Mouse (Mus musculus) midbrain, embryonic 15.5 days (tissue): Measurements from ENCODE around the gene Dcbld2. TPM values are rescaled to one million over a fixed set of nuclear protein-coding genes. Genes with fewer than 3 reads are reported as not detected.

Source experiments
- ATAC-seq: fragments of 200-750 bp; cut with Nextera tagmentation; replicated peaks from 2 replicates; pipeline ENCODE4 v1.8.0; 2017; ENCODE audit warnings: moderate TSS enrichment
- H3K27ac ChIP-seq: fragments of 300-500 bp; sonication (generic); 2 replicates; pipeline ENCODE4 v1.5.1; 2015; ENCODE audit warnings: mild to moderate bottlenecking, inconsistent platforms
- H3K27me3 ChIP-seq: fragments of 300-500 bp; sonication (generic); replicated peaks from 2 replicates; pipeline ENCODE4 v1.6.1; 2015; ENCODE audit warnings: inconsistent platforms
- H3K36me3 ChIP-seq: fragments of 300-500 bp; sonication (generic); replicated peaks from 2 replicates; pipeline ENCODE4 v1.6.1; 2015; ENCODE audit warnings: inconsistent platforms
- H3K4me1 ChIP-seq: fragments of 300-500 bp; sonication (generic); 2 replicates; pipeline ENCODE4 v1.6.1; 2015; ENCODE audit warnings: inconsistent platforms
- H3K4me2 ChIP-seq: fragments of 300-500 bp; sonication (generic); 2 replicates; pipeline ENCODE4 v1.6.1; 2015; ENCODE audit warnings: inconsistent platforms, mild to moderate bottlenecking, moderate library complexity
- H3K4me3 ChIP-seq: fragments of 300-500 bp; sonication (generic); 2 replicates; pipeline ENCODE4 v1.5.1; 2015; ENCODE audit warnings: mild to moderate bottlenecking, inconsistent platforms
- H3K9ac ChIP-seq: fragments of 300-500 bp; sonication (generic); 2 replicates; pipeline ENCODE4 v1.6.1; 2015; ENCODE audit warnings: mild to moderate bottlenecking, inconsistent platforms
- H3K9me3 ChIP-seq: fragments of 300-500 bp; sonication (generic); 2 replicates; pipeline ENCODE4 v1.6.1; 2016; ENCODE audit warnings: inconsistent platforms
- WGBS: fragments of 180-500 bp; shearing (Covaris S2); methylation state at CpG from one replicate; pipeline ENCODE4 v1.1.7; 2015; ENCODE audit warnings: mixed read lengths; 5-methylcytosine and 5-hydroxymethylcytosine counted together
- polyA plus RNA-seq: library from polyadenylated mRNA; unstranded; fragments of >200 nt; fragmentation: Nextera tagmentation; extraction: Ambion mirVana; gene quantifications from 2 replicates; pipeline ENCODE4 v1.2.1, GENCODE M21; 2015

Gene Dcbld2
- polyA plus RNA-seq, 1 experiment from 2014 or later: 8.3 TPM

DNA sequence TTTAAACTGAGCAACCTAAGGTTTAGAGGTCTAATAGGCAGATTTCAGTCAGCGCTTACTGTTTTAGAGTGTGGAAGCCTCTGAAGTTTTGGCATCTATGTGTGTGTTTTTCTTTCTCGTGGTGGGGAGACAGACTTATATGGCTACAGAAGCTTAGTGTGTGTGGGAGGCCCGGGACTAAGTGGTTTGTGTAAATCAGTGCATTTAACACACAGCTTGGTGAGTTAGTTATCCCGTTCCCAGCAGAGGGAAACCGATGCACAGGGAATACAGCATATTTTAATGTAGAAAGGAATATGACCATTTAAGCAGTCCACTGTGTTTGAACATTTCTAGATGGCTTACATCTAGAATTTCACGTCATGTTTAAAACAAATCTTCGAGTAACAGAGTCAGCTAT lies 1.6 kb downstream of the Dcbld2 start:
- peaks cover 8% of the 10 kb centered on the region for H3K4me1 ChIP-seq
- H3K36me3 ChIP-seq: no peaks in the 10 kb centered on the region
- H3K9ac ChIP-seq: peak overlapping the region; percentile 83; the same call in 1 of the 2 replicates
- 38% methylated on average over 7 of the region's 7 CpGs for WGBS
- H3K27ac ChIP-seq: no peak overlapping the region
- ATAC-seq: no peak
- H3K4me3 ChIP-seq: peak overlapping the region; percentile 67
- peak overlapping the region; percentile 72 for H3K4me2 ChIP-seq
- H3K27me3 ChIP-seq: 0 out of 2 replicates have a peak, but pooled peaks cover 4% of the 10 kb centered on the region
- H3K9me3 ChIP-seq: no peaks in the 10 kb centered on the region

DNA sequence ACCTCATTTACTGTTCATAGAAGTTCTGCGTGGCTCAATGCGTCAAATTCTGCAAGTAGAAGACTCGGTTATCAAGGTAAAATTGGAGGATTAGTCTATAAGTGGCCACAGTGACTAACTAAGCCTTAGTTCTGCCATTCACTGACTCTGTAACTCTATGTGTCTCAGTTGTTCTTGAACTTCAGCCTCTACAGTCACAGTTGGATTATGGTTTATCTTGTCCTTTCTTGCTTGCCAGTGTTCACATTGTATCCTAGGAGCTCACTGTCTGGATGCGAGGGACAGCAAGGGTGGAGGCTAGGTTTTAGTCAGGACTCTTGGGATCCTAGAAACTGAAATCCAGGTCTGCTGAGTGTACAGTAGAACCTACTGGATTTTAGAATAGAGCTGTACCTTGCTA lies 6.6 kb downstream of the Dcbld2 start:
- ATAC-seq: no peak
- WGBS: 92% methylated on average over 4 of the region's 4 CpGs
- no peaks in the 10 kb centered on the region for H3K36me3 ChIP-seq
- no peaks in the 10 kb centered on the region for H3K27me3 ChIP-seq
- H3K9me3 ChIP-seq: no peaks in the 10 kb centered on the region
- H3K4me2 ChIP-seq: no peak overlapping the region
- H3K9ac ChIP-seq: no peak overlapping the region
- no peak overlapping the region for H3K27ac ChIP-seq
- H3K4me1 ChIP-seq: peaks cover 2% of the 10 kb centered on the region
- no peak overlapping the region for H3K4me3 ChIP-seq

DNA sequence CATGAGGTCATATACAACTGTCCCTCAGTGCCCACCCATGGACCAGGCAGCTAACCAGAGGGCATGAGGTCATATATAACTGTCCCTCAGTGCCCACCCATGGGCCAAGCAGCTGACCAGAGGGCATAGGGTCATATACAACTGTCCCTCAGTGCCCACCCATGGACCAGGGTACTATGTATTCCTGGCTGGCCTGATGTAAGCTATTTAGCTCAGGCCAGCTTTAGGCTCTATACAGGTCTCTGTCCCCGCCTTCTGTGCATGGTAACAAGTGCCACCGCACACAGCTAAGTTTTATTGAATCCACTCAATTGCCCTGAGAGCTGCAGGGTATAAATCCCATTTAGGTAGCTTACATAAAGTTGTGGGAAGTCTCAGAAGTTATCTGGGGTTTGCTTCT lies 7.3 kb downstream of the Dcbld2 start:
- 0 out of 2 replicates have a peak, but pooled peaks have one; percentile 28 for ATAC-seq
- Histone ChIP-seq H3K4me3 (no peak overlapping the region), H3K9ac (no peak overlapping the region), H3K36me3 (no peaks in the 10 kb centered on the region), H3K27ac (no peak overlapping the region), H3K4me2 (no peak overlapping the region), H3K9me3 (no peaks in the 10 kb centered on the region), H3K27me3 (no peaks in the 10 kb centered on the region), H3K4me1 (no peaks in the 10 kb centered on the region)
- WGBS: 89% methylated on average over 2 of the region's 2 CpGs

DNA sequence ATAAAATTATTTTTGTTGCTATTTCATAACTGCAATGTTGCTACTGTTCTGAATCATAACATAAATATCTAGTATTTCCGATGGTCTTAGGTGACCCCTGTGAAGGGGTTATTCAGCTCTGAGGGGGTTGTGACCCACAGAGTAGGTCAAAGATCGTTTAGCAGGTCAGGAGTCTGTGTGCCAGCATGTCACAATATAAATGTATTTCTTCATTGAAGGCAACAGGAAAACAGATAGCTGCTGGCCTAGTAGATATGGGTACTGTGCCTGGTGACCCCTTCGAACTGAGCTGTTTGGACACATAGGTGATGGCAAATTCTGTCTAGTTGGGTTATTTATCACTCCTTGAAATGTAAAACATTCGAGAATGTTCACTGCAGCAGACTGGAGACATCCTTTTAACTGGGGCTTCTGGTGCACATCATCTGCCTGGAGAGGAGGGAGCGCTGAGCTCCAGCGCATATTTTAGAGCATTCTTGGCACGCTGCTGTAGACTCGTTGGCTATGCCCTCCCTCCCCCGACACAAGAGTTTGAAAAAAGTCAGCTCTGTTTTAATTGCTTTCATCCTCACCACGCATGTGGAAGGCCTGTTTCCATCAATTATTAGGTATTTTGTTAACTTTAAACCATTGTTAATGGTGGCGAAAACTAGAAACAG lies 13.6 kb downstream of the Dcbld2 start:
- H3K9ac ChIP-seq: no peak overlapping the region
- H3K36me3 ChIP-seq: no peaks in the 10 kb centered on the region
- no peak overlapping the region for H3K4me2 ChIP-seq
- 53% methylated on average over 11 of the region's 11 CpGs for WGBS
- H3K27me3 ChIP-seq: no peaks in the 10 kb centered on the region
- H3K9me3 ChIP-seq: no peaks in the 10 kb centered on the region
- ATAC-seq: no peak
- H3K4me3 ChIP-seq: no peak overlapping the region
- no peaks in the 10 kb centered on the region for H3K4me1 ChIP-seq
- no peak overlapping the region for H3K27ac ChIP-seq

DNA sequence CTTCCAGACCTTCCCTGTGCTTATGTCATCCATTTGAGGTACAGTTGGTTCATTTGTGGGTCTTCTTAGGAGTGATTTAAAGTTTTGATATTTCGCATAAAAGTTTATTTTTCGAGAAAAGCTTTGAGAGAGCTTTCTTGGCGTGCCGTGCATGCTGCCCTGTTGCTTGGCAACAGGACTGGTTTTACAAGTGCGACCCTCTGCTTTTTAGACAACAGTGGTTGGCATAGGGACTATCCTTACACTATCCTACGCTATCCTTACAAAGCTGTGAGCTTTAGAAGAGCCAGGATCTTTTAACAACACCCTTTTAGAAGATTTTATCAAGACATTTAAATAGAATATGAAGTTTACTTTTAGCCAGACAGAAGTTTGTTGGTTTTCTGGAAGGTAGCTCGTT lies 22.0 kb downstream of the Dcbld2 start:
- no peak overlapping the region for H3K4me3 ChIP-seq
- WGBS: 70% methylated on average over 7 of the region's 7 CpGs
- no peaks in the 10 kb centered on the region for H3K9me3 ChIP-seq
- H3K36me3 ChIP-seq: no peaks in the 10 kb centered on the region
- H3K9ac ChIP-seq: no peak overlapping the region
- H3K4me2 ChIP-seq: no peak overlapping the region
- no peak for ATAC-seq
- no peaks in the 10 kb centered on the region for H3K27me3 ChIP-seq
- no peak overlapping the region for H3K27ac ChIP-seq
- no peaks in the 10 kb centered on the region for H3K4me1 ChIP-seq

DNA sequence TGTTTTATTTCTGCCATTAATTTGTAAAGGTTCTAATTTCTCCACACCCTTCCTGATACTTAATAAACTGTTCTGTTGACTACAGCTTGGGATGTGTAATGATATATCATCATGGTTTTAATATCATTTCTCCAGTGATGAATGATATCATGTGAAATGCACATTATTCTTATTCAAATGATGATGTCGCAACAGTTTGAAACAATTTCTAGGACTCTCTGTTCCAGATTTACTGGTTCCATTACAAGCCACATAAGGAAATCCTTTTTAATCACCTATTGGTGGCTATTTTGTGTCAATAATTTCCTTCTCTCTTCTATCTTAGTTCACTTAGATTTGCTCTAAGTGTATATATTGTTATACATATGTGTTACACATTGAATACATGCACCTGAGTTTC lies 24.1 kb downstream of the Dcbld2 start:
- no peak for ATAC-seq
- WGBS: 100% methylated on average over 1 of the region's 1 CpGs
- no peaks in the 10 kb centered on the region for H3K9me3 ChIP-seq

DNA sequence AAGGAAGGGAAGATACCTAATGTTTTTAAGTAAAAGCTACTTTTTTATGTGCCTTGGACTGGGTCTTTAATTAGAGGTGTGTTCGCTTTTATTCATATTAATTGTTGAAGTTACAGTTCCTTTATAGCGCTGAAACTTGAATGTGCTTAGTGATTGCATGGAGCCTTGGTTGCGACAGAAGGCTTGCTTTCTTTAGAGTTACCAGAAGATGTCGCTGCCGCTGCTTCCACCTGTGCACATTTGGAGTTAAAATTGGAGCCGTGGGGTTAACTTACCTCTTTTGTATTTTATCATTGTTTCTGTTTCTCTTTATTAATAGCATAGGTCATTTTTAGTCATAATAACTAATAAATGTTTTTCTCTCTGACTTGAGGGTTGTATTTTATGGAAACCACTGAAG lies 36.5 kb downstream of the Dcbld2 start:
- Histone ChIP-seq H3K9me3 (no peaks in the 10 kb centered on the region), H3K27me3 (no peaks in the 10 kb centered on the region), H3K27ac (no peak overlapping the region), H3K4me1 (no peaks in the 10 kb centered on the region), H3K4me3 (no peak overlapping the region), H3K4me2 (no peak overlapping the region), H3K36me3 (no peaks in the 10 kb centered on the region), H3K9ac (no peak overlapping the region)
- 73% methylated on average over 6 of the region's 6 CpGs for WGBS
- ATAC-seq: no peak

More for the DNA sequence above, 24.1 kb downstream of the Dcbld2 start:
- H3K4me3 ChIP-seq: no peak overlapping the region
- no peaks in the 10 kb centered on the region for H3K27me3 ChIP-seq
- H3K4me2 ChIP-seq: no peak overlapping the region
- no peak overlapping the region for H3K9ac ChIP-seq
- no peaks in the 10 kb centered on the region for H3K4me1 ChIP-seq
- H3K27ac ChIP-seq: no peak overlapping the region
- no peaks in the 10 kb centered on the region for H3K36me3 ChIP-seq

- 95% methylated on average over 4 of the region's 4 CpGs for WGBS
- ATAC-seq: no peak
- no peak overlapping the region for H3K27ac ChIP-seq
These were observed 38.3 kb downstream of the Dcbld2 start for GRCm38 (mm10) chr16:58446281-58447259.

GRCm38 (mm10) chr16:58449073-58449472 lies 40.8 kb downstream of the Dcbld2 start:
- Histone ChIP-seq H3K27me3 (no peaks in the 10 kb centered on the region), H3K9me3 (no peaks in the 10 kb centered on the region), H3K4me2 (no peak overlapping the region), H3K4me3 (no peak overlapping the region), H3K9ac (no peak overlapping the region), H3K27ac (no peak overlapping the region), H3K36me3 (0 out of 2 replicates have a peak, but pooled peaks cover 3% of the 10 kb centered on the region), H3K4me1 (no peaks in the 10 kb centered on the region)
- ATAC-seq: no peak
- 90% methylated on average over 4 of the region's 4 CpGs for WGBS

More at GRCm38 (mm10) chr16:58446281-58447259, 38.3 kb downstream of the Dcbld2 start:
- H3K4me1 ChIP-seq: no peaks in the 10 kb centered on the region
- 0 out of 2 replicates have a peak, but pooled peaks cover 3% of the 10 kb centered on the region for H3K36me3 ChIP-seq
- H3K27me3 ChIP-seq: no peaks in the 10 kb centered on the region
- H3K9ac ChIP-seq: no peak overlapping the region
- no peak overlapping the region for H3K4me2 ChIP-seq
- no peak overlapping the region for H3K4me3 ChIP-seq
- no peaks in the 10 kb centered on the region for H3K9me3 ChIP-seq

DNA sequence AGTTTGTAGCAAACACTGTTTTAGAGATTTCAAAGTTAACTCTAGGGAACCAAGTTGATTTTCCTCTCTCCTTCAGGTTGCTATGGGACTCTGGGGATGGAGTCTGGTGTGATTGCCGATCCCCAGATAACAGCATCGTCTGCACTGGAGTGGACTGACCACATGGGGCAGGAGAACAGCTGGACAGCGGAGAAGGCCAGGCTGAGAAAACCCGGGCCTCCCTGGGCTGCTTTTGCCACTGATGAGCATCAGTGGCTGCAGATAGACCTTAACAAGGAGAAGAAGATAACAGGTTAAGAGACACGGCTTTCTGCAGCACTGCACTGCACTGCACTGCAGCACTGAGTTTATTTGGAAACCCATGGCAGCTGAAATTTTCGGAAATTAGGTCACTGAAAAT lies 42.4 kb downstream of the Dcbld2 start:
- Histone ChIP-seq H3K4me3 (no peak overlapping the region), H3K4me1 (no peaks in the 10 kb centered on the region), H3K27ac (no peak overlapping the region), H3K36me3 (0 out of 2 replicates have a peak, but pooled peaks cover 3% of the 10 kb centered on the region), H3K9me3 (no peaks in the 10 kb centered on the region), H3K27me3 (no peaks in the 10 kb centered on the region), H3K4me2 (no peak overlapping the region), H3K9ac (no peak overlapping the region)
- ATAC-seq: no peak
- 74% methylated on average over 6 of the region's 6 CpGs for WGBS

DNA sequence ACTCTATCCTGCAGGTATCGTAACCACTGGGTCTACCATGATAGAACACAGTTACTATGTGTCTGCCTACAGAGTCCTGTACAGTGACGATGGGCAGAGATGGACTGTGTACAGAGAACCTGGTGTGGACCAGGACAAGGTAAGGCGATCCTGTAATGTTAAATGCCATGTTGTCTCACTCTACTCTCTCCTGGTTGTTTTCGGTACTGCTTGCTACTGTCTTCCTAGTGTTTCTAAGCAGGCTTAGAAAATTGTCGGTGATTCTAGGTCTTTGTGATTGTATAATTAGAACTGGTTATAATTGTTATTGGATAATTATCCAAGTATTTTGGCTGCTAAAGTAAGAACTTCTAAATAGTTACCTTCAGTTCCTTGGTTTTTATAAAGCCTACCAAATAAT lies 43.4 kb downstream of the Dcbld2 start:
- H3K4me1 ChIP-seq: no peaks in the 10 kb centered on the region
- no peak overlapping the region for H3K4me2 ChIP-seq
- H3K27me3 ChIP-seq: no peaks in the 10 kb centered on the region
- no peak overlapping the region for H3K27ac ChIP-seq
- H3K9ac ChIP-seq: no peak overlapping the region
- no peak for ATAC-seq
- H3K9me3 ChIP-seq: no peaks in the 10 kb centered on the region
- no peak overlapping the region for H3K4me3 ChIP-seq
- H3K36me3 ChIP-seq: 0 out of 2 replicates have a peak, but pooled peaks cover 3% of the 10 kb centered on the region
- 96% methylated on average over 5 of the region's 5 CpGs for WGBS

DNA sequence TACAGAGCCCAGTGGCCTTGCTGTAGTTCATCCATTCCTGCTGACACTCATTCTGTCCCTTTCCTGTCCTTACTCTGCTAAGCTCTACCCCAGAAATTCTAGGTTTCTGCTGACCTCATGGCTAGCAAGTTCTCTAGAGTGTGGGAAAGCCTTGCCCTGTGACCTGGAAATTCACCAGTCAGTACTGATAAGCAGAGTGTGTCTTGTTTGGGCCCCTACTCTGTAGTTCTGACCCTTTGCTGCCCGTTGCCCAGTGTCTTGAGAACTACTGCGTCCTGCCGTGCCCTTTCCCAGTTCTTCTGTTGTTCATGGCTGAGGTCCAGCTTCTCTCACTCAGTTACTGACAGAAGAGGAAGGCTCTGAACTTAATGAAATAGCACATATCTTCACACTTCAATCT lies 44.9 kb downstream of the Dcbld2 start:
- no peak for ATAC-seq
- Histone ChIP-seq H3K9me3 (no peaks in the 10 kb centered on the region), H3K9ac (no peak overlapping the region), H3K36me3 (0 out of 2 replicates have a peak, but pooled peaks cover 3% of the 10 kb centered on the region), H3K27me3 (no peaks in the 10 kb centered on the region), H3K27ac (no peak overlapping the region), H3K4me3 (no peak overlapping the region), H3K4me1 (no peaks in the 10 kb centered on the region), H3K4me2 (no peak overlapping the region)
- WGBS: 89% methylated on average over 3 of the region's 3 CpGs
